In genomic region chr4:44774890-44775289, GRCm38 (mm10) we compare ENCODE assay signal across 24 mouse cellular contexts. TPM values are rescaled to one million over a fixed set of nuclear protein-coding genes. Genes with fewer than 3 reads are reported as not detected.
DNase-seq lines count a peak whose midpoint lies in the region; ATAC-seq and TF ChIP-seq lines count a peak whose summit lies in the region.
"Had no signal": no experiment of that assay in that cellular context is flagged by ENCODE, and none has a peak within 500 bp of the region (broad histone marks: within the 10 kb centered on the region; RNA-seq: fewer than 3 reads in every experiment).

No protein-coding gene starts in this region.

- dilution Hi-C loops in CH12.LX (cut with MboI; ENCODE audit: extremely low pct_ligation_motif_present, extremely low pct_unique_long_range_greater_than_20kb, low sequenced_read_pairs) = no loop called here

- H3K36me3 ChIP-seq in midbrain, embryonic 11.5 days (ENCODE audit: control insufficient read depth, insufficient read depth, low read length) = no peaks in the 10 kb centered on the region
- H3K36me3 ChIP-seq in midbrain, embryonic 16.5 days (ENCODE audit: control insufficient read depth, insufficient read depth, low read length) = no peaks in the 10 kb centered on the region
- H3K36me3 ChIP-seq in CH12.LX (replicated peaks in 1 of 2; ENCODE audit: control insufficient read depth in 1 of 2, insufficient read depth in 1 of 2, low read length in 1 of 2) = peaks cover 3 to 11% of the 10 kb centered on the region in 2 experiments
- 0 out of 2 replicates have a peak, but pooled peaks cover 1% of the 10 kb centered on the region for H3K36me3 ChIP-seq in splenic B cell, adult 2 months (ENCODE audit: control insufficient read depth, insufficient read depth, low read length, poor library complexity, severe bottlenecking)
- H3K36me3 ChIP-seq: embryonic facial prominence, embryonic 12.5 days; forebrain, embryonic 15.5 days had no signal

- peaks cover 5% of the 10 kb centered on the region for H3K4me1 ChIP-seq in midbrain, embryonic 11.5 days (ENCODE audit: control insufficient read depth, insufficient read depth, low read length)
- H3K4me1 ChIP-seq in midbrain, embryonic 16.5 days (ENCODE audit: control insufficient read depth, insufficient read depth, low read length) = no peaks in the 10 kb centered on the region
- peaks cover 0 to 55% of the 10 kb centered on the region in 2 experiments; a peak in 2 of 4 replicates for H3K4me1 ChIP-seq in CH12.LX (ENCODE audit: control insufficient read depth in 1 of 2, insufficient read depth in 2 of 2)
- H3K4me1 ChIP-seq: embryonic facial prominence, embryonic 12.5 days had no signal

- DNase-seq in midbrain, embryonic 11.5 days (ENCODE audit: low spot score, missing footprints) = peak; percentile 83
- DNase-seq in A20 (ENCODE audit: low read depth, low spot score) = peak; percentile 87
- DNase-seq in CH12.LX (ENCODE audit: extremely low read depth) = peak; percentile 49
- DNase-seq in splenic B cell, adult 2 months (ENCODE audit: low read depth, low spot score) = peak; percentile 20
- no peak for DNase-seq in lung, postnatal 25 days (ENCODE audit: low spot score)
- DNase-seq: adrenal gland, adult 8-10 months; adrenal gland, postnatal 14 days; adrenal gland, postnatal 36 days; cerebellum, adult 11 months; cerebellum, adult 18-20 months; cerebellum, adult 8-10 months; cerebellum, adult 9-11 months; cerebellum, postnatal 14 days; cerebellum, postnatal 36 days; embryo, embryonic 11 days; forebrain, postnatal 0 days had no signal

- ATAC-seq in midbrain, embryonic 11.5 days (ENCODE audit: low FRiP score) = no peak
- no peak for ATAC-seq in midbrain, embryonic 16.5 days
- no peak for ATAC-seq in CD4-positive, CD25-positive, alpha-beta regulatory T cell, adult 4 months
- ATAC-seq: activated CD4-positive, CD25-positive, alpha-beta regulatory T cell, adult 4 months; forebrain, embryonic 13.5 days; forebrain, embryonic 15.5 days; forebrain, postnatal 0 days; Patski had no signal

- no peaks in the 10 kb centered on the region for H3K9me3 ChIP-seq in midbrain, embryonic 11.5 days (ENCODE audit: control insufficient read depth, low read length)
- H3K9me3 ChIP-seq in midbrain, embryonic 16.5 days (replicated peaks; ENCODE audit: control insufficient read depth, low read length, poor library complexity, severe bottlenecking) = no peaks in the 10 kb centered on the region
- no peaks in the 10 kb centered on the region for H3K9me3 ChIP-seq in CH12.LX (replicated peaks; ENCODE audit: low read length)
- H3K9me3 ChIP-seq: embryonic facial prominence, embryonic 12.5 days; forebrain, embryonic 13.5 days; forebrain, embryonic 15.5 days; G1E had no signal

- no peak for TF ChIP-seq CTCF in CH12.LX (conservative IDR thresholded peaks at IDR 0.05 in 1 of 2, IDR thresholded peaks at IDR 0.05 in 1 of 2; ENCODE audit: low read depth in 2 of 2, low read length in 2 of 2)

- TF ChIP-seq RAD21 in CH12.LX (IDR thresholded peaks at IDR 0.05; ENCODE audit: low read depth, low read length) = no peak

- no peak for TF ChIP-seq POLR2A in CH12.LX (IDR thresholded peaks at IDR 0.05; ENCODE audit: low read depth, low read length)

- WGBS in midbrain, embryonic 11.5 days = 36% methylated on average over 3 of the region's 3 CpGs
- 53% methylated on average over 3 of the region's 3 CpGs for WGBS in midbrain, embryonic 16.5 days

- peaks cover 4% of the 10 kb centered on the region; the same call in 1 of the 2 replicates for H3K79me2 ChIP-seq in CH12.LX (replicated peaks; ENCODE audit: control insufficient read depth, extremely low read depth, insufficient read depth, poor library complexity, severe bottlenecking)

- H3K9ac ChIP-seq in midbrain, embryonic 11.5 days (ENCODE audit: low read length) = no peak overlapping the region
- H3K9ac ChIP-seq in midbrain, embryonic 16.5 days (ENCODE audit: low read depth, low read length) = no peak overlapping the region
- H3K9ac ChIP-seq in CH12.LX (ENCODE audit: insufficient read depth, low read depth) = no peak overlapping the region
- H3K9ac ChIP-seq: embryonic facial prominence, embryonic 12.5 days; forebrain, embryonic 13.5 days; forebrain, embryonic 15.5 days; forebrain, postnatal 0 days had no signal

- no peak overlapping the region for H3K27ac ChIP-seq in midbrain, embryonic 11.5 days (ENCODE audit: low read depth, low read length)
- no peak overlapping the region for H3K27ac ChIP-seq in midbrain, embryonic 16.5 days (ENCODE audit: low read length)
- no peak overlapping the region for H3K27ac ChIP-seq in CH12.LX (ENCODE audit: insufficient read depth, low read depth)
- H3K27ac ChIP-seq: embryonic facial prominence, embryonic 12.5 days; forebrain, embryonic 13.5 days; forebrain, embryonic 15.5 days had no signal

- H3K4me3 ChIP-seq in midbrain, embryonic 11.5 days (ENCODE audit: low read depth, low read length) = no peak overlapping the region
- H3K4me3 ChIP-seq in midbrain, embryonic 16.5 days (ENCODE audit: low read depth, low read length) = no peak overlapping the region
- H3K4me3 ChIP-seq in CH12.LX (replicated peaks in 1 of 3; ENCODE audit: low read depth in 2 of 3, low read length in 2 of 3, poor library complexity in 1 of 3) = no peak overlapping the region
- H3K4me3 ChIP-seq: embryonic facial prominence, embryonic 12.5 days; forebrain, embryonic 13.5 days; forebrain, embryonic 15.5 days had no signal

- H3K27me3 ChIP-seq in midbrain, embryonic 11.5 days (ENCODE audit: control insufficient read depth, insufficient read depth, low read length) = no peaks in the 10 kb centered on the region
- H3K27me3 ChIP-seq in midbrain, embryonic 16.5 days (ENCODE audit: control insufficient read depth, insufficient read depth, low read depth, low read length) = no peaks in the 10 kb centered on the region
- no peaks in the 10 kb centered on the region for H3K27me3 ChIP-seq in CH12.LX (replicated peaks)
- no peaks in the 10 kb centered on the region for H3K27me3 ChIP-seq in splenic B cell, adult 2 months (ENCODE audit: control insufficient read depth, insufficient read depth, low read length, poor library complexity, severe bottlenecking)
- H3K27me3 ChIP-seq: embryonic facial prominence, embryonic 12.5 days; forebrain, embryonic 13.5 days; forebrain, embryonic 15.5 days; Patski had no signal

- in situ Hi-C loops in CH12.LX (cut with MboI; ENCODE audit: low pct_ligation_motif_present, low pct_unique_long_range_greater_than_20kb, low sequenced_read_pairs) = no loop called here

- TF ChIP-seq EP300 in CH12.LX (IDR thresholded peaks at IDR 0.05; ENCODE audit: low read length) = peak; percentile 60

- no peak overlapping the region for H3K4me2 ChIP-seq in midbrain, embryonic 11.5 days
- H3K4me2 ChIP-seq in midbrain, embryonic 16.5 days (ENCODE audit: low read length) = no peak overlapping the region
- peak overlapping the region; percentile 21; the same call in 1 of the 2 replicates for H3K4me2 ChIP-seq in CH12.LX (ENCODE audit: insufficient read depth, low read depth, poor library complexity, severe bottlenecking)
- H3K4me2 ChIP-seq: embryonic facial prominence, embryonic 12.5 days; forebrain, embryonic 13.5 days; forebrain, embryonic 15.5 days had no signal

TF ChIP-seq in CH12.LX, 34 proteins besides CTCF, POLR2A, EP300 and RAD21 (continues in another document):
- TF ChIP-seq KAT2A (IDR thresholded peaks at IDR 0.05; ENCODE audit: insufficient replicate concordance, low read length) (no peak), E2F4 (IDR thresholded peaks at IDR 0.05; ENCODE audit: insufficient replicate concordance, low read depth, low read length) (no peak), BHLHE40 (IDR thresholded peaks at IDR 0.05; ENCODE audit: low read depth, low read length) (no peak), MAZ (IDR thresholded peaks at IDR 0.05; ENCODE audit: low read depth, low read length) (no peak), GABPA (IDR thresholded peaks at IDR 0.05; ENCODE audit: insufficient replicate concordance, low read depth, low read length) (no peak), MXI1 (IDR thresholded peaks at IDR 0.05; ENCODE audit: low read depth, low read length) (no peak), IRF4 (IDR thresholded peaks at IDR 0.05; ENCODE audit: low read depth, low read length) (0 out of 2 replicates have a peak, but pooled peaks have one; percentile 27), MYC (IDR thresholded peaks at IDR 0.05; ENCODE audit: low read depth, low read length) (no peak), SIN3A (IDR thresholded peaks at IDR 0.05; ENCODE audit: low read length) (peak; percentile 37; the same call in 1 of the 2 replicates), RCOR1 (conservative IDR thresholded peaks at IDR 0.05; ENCODE audit: low read depth, low read length) (no peak), ZC3H11A (IDR thresholded peaks at IDR 0.05; ENCODE audit: low read depth, low read length) (no peak), UBTF (IDR thresholded peaks at IDR 0.05; ENCODE audit: low read depth, low read length) (no peak), MAX (IDR thresholded peaks at IDR 0.05; ENCODE audit: low read length) (no peak), SMC3 (IDR thresholded peaks at IDR 0.05; ENCODE audit: low read depth, low read length) (no peak), CHD2 (IDR thresholded peaks at IDR 0.05; ENCODE audit: low read length) (no peak), USF2 (conservative IDR thresholded peaks at IDR 0.05; ENCODE audit: low read depth, low read length) (no peak), MEF2A (IDR thresholded peaks at IDR 0.05; ENCODE audit: borderline replicate concordance, low read depth, low read length) (no peak), ZMIZ1 (IDR thresholded peaks at IDR 0.05; ENCODE audit: low read depth, low read length) (no peak), JUND (conservative IDR thresholded peaks at IDR 0.05; ENCODE audit: low read depth, low read length) (no peak), CHD1 (IDR thresholded peaks at IDR 0.05; ENCODE audit: low read depth, low read length) (no peak), TBP (conservative IDR thresholded peaks at IDR 0.05; ENCODE audit: low read depth, low read length) (no peak), POLR2AphosphoS2 (IDR thresholded peaks at IDR 0.05; ENCODE audit: low read depth, low read length) (no peak), PAX5 (IDR thresholded peaks at IDR 0.05; ENCODE audit: low read length) (no peak), ZNF384 (IDR thresholded peaks at IDR 0.05; ENCODE audit: low read depth, low read length) (peak; percentile 40), TCF12 (IDR thresholded peaks at IDR 0.05; ENCODE audit: low read depth, low read length) (no peak)

RNA-seq across cellular contexts. Expression of gene Zcchc7, which starts 19.2 kb away (rescaled TPM):
- polyA plus RNA-seq in midbrain, embryonic 11.5 days (2014; fragmentation: Nextera tagmentation; extraction: Ambion mirVana) = 19.5 TPM in 2 replicates
- 31.2 and 34.7 TPM in 2 replicates for polyA plus RNA-seq in midbrain, embryonic 16.5 days (2015; fragmentation: Nextera tagmentation; extraction: Ambion mirVana)
- total RNA-seq in CH12.LX (2012; rRNA removed) = 24.2 and 25.2 TPM in 2 replicates
- total RNA-seq in CH12.LX (2014; rRNA removed) = 21.0 and 30.2 TPM in 2 replicates
- 27.6 and 29.8 TPM in 2 replicates for polyA plus RNA-seq in CH12.LX (2012; ENCODE audit: insufficient read length, low read depth)
- polyA plus RNA-seq in CD4-positive, CD25-positive, alpha-beta regulatory T cell, adult 4 months (2017; shearing (Covaris generic)) = 100 to 1,000 TPM; 115 to 144 TPM
